Mouse (Mus musculus) liver, postnatal 0 days (tissue): ENCODE data around the gene Pcp4. TPM values are rescaled to one million over a fixed set of nuclear protein-coding genes. Genes with fewer than 3 reads are reported as not detected.

ENCODE experiments used
- ATAC-seq: fragments of 200-750 bp; cut with Nextera tagmentation; 2 replicates; pipeline ENCODE4 v1.8.0; 2017; ENCODE audit warnings: mild to moderate bottlenecking, moderate library complexity
- DNase-seq: peaks from one replicate; pipeline ENCODE4 v3.0.0-alpha.2; 2016
- H3K27ac ChIP-seq: fragments of 300-500 bp; sonication (generic); 2 replicates; pipeline ENCODE4 v1.5.1; 2014; ENCODE audit warnings: antibody characterized with exemption, moderate library complexity, mild to moderate bottlenecking, low read depth
- H3K27me3 ChIP-seq: fragments of 300-500 bp; sonication (generic); 2 replicates; pipeline ENCODE4 v1.6.1; 2014; ENCODE audit warnings: low read length, control low read depth, mixed read lengths; ENCODE audit not compliant: insufficient read depth
- H3K36me3 ChIP-seq: fragments of 300-500 bp; sonication (generic); replicated peaks from 2 replicates; pipeline ENCODE4 v1.6.1; 2014; ENCODE audit warnings: mild to moderate bottlenecking, control low read depth, low read length, moderate library complexity, mixed read lengths; ENCODE audit not compliant: insufficient read depth
- H3K4me1 ChIP-seq: fragments of 300-500 bp; sonication (generic); 2 replicates; pipeline ENCODE4 v1.6.1; 2014; ENCODE audit warnings: antibody characterized with exemption, mild to moderate bottlenecking, control low read depth; ENCODE audit not compliant: insufficient read depth
- H3K4me2 ChIP-seq: fragments of 300-500 bp; sonication (generic); 2 replicates; pipeline ENCODE4 v1.6.1; 2014; ENCODE audit warnings: low read depth, mild to moderate bottlenecking, low read length, moderate library complexity, mixed read lengths
- H3K4me3 ChIP-seq: fragments of 300-500 bp; sonication (generic); 2 replicates; pipeline ENCODE4 v1.5.1; 2014; ENCODE audit warnings: low read depth, low read length
- H3K9ac ChIP-seq: fragments of 300-500 bp; sonication (generic); replicated peaks from 2 replicates; pipeline ENCODE4 v1.6.1; 2014; ENCODE audit warnings: mild to moderate bottlenecking, moderate library complexity
- H3K9me3 ChIP-seq: fragments of 300-500 bp; sonication (generic); 2 replicates; pipeline ENCODE4 v1.6.1; 2016; ENCODE audit warnings: mild to moderate bottlenecking, control low read depth, low read length, mixed read lengths
- CTCF ChIP-seq: sonication (generic); IDR thresholded peaks from 2 replicates; pipeline ENCODE4 v1.5.1; 2016; ENCODE audit warnings: antibody characterized with exemption, low read depth
- EP300 ChIP-seq: IDR thresholded peaks from 2 replicates; pipeline ENCODE4 v1.6.1; 2016; ENCODE audit warnings: antibody characterized with exemption, low read depth, mild to moderate bottlenecking
- WGBS: fragments of 180-500 bp; shearing (Covaris S2); extraction: QIAGEN DNeasy Blood & Tissue Kit; methylation state at CpG from one replicate; pipeline ENCODE4 v1.1.7; 2014; ENCODE audit not compliant: insufficient replicate concordance; 5-methylcytosine and 5-hydroxymethylcytosine counted together
- polyA plus RNA-seq: library from polyadenylated mRNA; unstranded; fragments of >200 nt; fragmentation: Nextera tagmentation; extraction: Ambion mirVana; gene quantifications from 2 replicates; pipeline ENCODE4 v1.2.1, GENCODE M21; 2015

Gene Pcp4
- polyA plus RNA-seq, 1 experiment from 2014 or later: not detected

DNA sequence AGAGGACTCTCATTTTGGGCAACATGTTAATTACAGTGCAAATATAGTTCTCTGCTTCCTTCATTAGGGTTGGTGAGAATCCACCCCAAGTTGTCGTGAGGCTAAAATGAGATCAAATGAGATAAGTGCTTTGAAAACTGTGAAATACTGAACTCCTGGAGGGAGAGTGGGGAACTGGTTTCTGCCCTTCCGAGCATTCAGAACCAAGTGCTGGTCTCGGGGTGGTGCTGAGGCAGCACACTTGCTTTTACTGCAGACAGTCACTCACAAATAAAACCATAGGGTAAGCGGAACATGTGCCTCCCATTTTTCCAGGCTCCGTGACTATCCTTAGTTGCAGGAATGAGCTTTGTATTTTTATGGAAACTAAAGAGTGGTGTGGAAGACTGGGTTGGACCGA, 26.7 kb downstream of the Pcp4 start:
- Histone ChIP-seq H3K36me3 (no peaks in the 10 kb centered on the region), H3K27me3 (no peaks in the 10 kb centered on the region), H3K4me1 (no peaks in the 10 kb centered on the region), H3K4me3 (no peak overlapping the region), H3K9me3 (no peaks in the 10 kb centered on the region), H3K9ac (no peak overlapping the region), H3K4me2 (no peak overlapping the region), H3K27ac (no peak overlapping the region)
- 69% methylated on average over 6 of the region's 6 CpGs for WGBS
- no peak for ATAC-seq
- no peak for DNase-seq
- TF ChIP-seq CTCF (no peak), EP300 (no peak)

DNA sequence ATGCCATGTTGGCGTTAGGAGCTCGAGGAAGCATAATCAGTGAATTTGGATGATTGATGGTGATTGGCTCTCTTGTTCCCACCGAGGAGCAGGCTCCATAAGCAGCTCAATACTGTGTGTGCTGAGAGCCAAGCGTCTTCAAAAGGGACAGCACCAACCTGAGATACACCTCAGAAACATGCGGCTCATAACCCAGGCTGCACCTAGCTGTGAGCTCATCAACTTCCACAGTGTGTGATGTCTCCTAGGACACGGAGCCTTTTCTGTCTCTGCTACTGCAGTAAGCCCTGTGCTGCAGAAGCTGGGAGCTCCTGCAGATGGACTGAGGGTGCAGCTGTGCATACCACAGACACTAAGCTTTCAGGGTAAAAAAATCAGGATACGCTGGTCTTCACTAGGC, 31.5 kb downstream of the Pcp4 start:
- Histone ChIP-seq H3K9me3 (no peaks in the 10 kb centered on the region), H3K27ac (no peak overlapping the region), H3K27me3 (no peaks in the 10 kb centered on the region), H3K36me3 (no peaks in the 10 kb centered on the region), H3K9ac (no peak overlapping the region), H3K4me2 (no peak overlapping the region), H3K4me3 (no peak overlapping the region), H3K4me1 (no peaks in the 10 kb centered on the region)
- no peak for ATAC-seq
- no peak for TF ChIP-seq CTCF
- TF ChIP-seq EP300: no peak
- 62% methylated on average over 7 of the region's 7 CpGs for WGBS
- DNase-seq: no peak

GRCm38 (mm10) chr16:96501241-96501640, 33.8 kb downstream of the Pcp4 start:
- TF ChIP-seq EP300 (no peak), CTCF (no peak)
- 76% methylated on average over 6 of the region's 6 CpGs for WGBS
- Histone ChIP-seq H3K4me2 (no peak overlapping the region), H3K9me3 (no peaks in the 10 kb centered on the region), H3K4me3 (no peak overlapping the region), H3K27ac (no peak overlapping the region), H3K36me3 (no peaks in the 10 kb centered on the region), H3K27me3 (no peaks in the 10 kb centered on the region), H3K9ac (no peak overlapping the region), H3K4me1 (no peaks in the 10 kb centered on the region)
- ATAC-seq: no peak
- DNase-seq: no peak

DNA sequence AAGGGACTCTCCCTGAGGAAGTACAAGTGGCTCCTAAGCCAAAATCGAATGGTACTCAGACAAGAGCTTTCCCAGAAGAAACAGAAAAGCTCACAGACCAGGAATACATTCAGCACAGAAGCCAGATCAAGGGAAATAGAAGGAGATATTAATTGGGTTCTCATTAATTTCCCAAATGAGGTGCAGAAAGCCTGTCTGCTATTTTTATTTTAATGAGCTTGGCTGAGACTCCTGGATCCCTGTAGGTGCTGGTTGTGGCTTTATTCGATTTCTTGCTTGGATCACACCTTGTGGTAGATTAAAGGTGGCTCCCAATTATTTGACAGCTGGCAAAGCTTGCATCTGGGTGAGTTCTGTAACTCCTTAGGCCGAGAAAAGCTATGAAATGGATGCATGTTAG, 35.2 kb downstream of the Pcp4 start:
- H3K9me3 ChIP-seq: no peaks in the 10 kb centered on the region
- no peak overlapping the region for H3K4me3 ChIP-seq
- H3K36me3 ChIP-seq: no peaks in the 10 kb centered on the region
- ATAC-seq (no peak), DNase-seq (no peak)
- TF ChIP-seq CTCF (no peak), EP300 (no peak)
- no peak overlapping the region for H3K4me2 ChIP-seq
- H3K27ac ChIP-seq: no peak overlapping the region
- WGBS: 50% methylated on average over 3 of the region's 3 CpGs
- no peaks in the 10 kb centered on the region for H3K4me1 ChIP-seq
- H3K9ac ChIP-seq: no peak overlapping the region
- no peaks in the 10 kb centered on the region for H3K27me3 ChIP-seq

GRCm38 (mm10) chr16:96514466-96514865, 47.1 kb downstream of the Pcp4 start:
- no peak overlapping the region for H3K9ac ChIP-seq
- H3K4me1 ChIP-seq: no peaks in the 10 kb centered on the region
- H3K36me3 ChIP-seq: no peaks in the 10 kb centered on the region
- no peaks in the 10 kb centered on the region for H3K27me3 ChIP-seq
- no peak for DNase-seq
- H3K4me2 ChIP-seq: no peak overlapping the region
- ATAC-seq: no peak
- H3K4me3 ChIP-seq: no peak overlapping the region
- WGBS: 76% methylated on average over 3 of the region's 3 CpGs
- TF ChIP-seq EP300 (no peak), CTCF (no peak)
- no peaks in the 10 kb centered on the region for H3K9me3 ChIP-seq
- no peak overlapping the region for H3K27ac ChIP-seq

GRCm38 (mm10) chr16:96527476-96527875, 60.1 kb downstream of the Pcp4 start:
- no peak overlapping the region for H3K27ac ChIP-seq
- WGBS: 78% methylated on average over 3 of the region's 3 CpGs
- no peak for TF ChIP-seq CTCF
- no peak for TF ChIP-seq EP300
- H3K9me3 ChIP-seq: no peaks in the 10 kb centered on the region
- H3K9ac ChIP-seq: no peak overlapping the region
- no peaks in the 10 kb centered on the region for H3K36me3 ChIP-seq
- H3K4me2 ChIP-seq: no peak overlapping the region
- DNase-seq (no peak), ATAC-seq (no peak)
- H3K4me1 ChIP-seq: no peaks in the 10 kb centered on the region
- no peaks in the 10 kb centered on the region for H3K27me3 ChIP-seq
- H3K4me3 ChIP-seq: no peak overlapping the region

GRCm38 (mm10) chr16:96528471-96528870, 61.1 kb downstream of the Pcp4 start:
- Histone ChIP-seq H3K9me3 (no peaks in the 10 kb centered on the region), H3K4me2 (no peak overlapping the region), H3K4me3 (no peak overlapping the region), H3K4me1 (no peaks in the 10 kb centered on the region), H3K27ac (no peak overlapping the region), H3K9ac (no peak overlapping the region), H3K36me3 (no peaks in the 10 kb centered on the region), H3K27me3 (no peaks in the 10 kb centered on the region)
- WGBS: 64% methylated on average over 4 of the region's 4 CpGs
- no peak for TF ChIP-seq EP300
- TF ChIP-seq CTCF: no peak
- ATAC-seq: no peak
- DNase-seq: no peak
